Mouse (Mus musculus) fat pad, adult 2 months (tissue): Measurements from ENCODE around the gene Terf2.
"Not testable (repeated sequence)": the region's sequence is repeated elsewhere in the genome, so short reads cannot be mapped to it uniquely, and the experiment has no call there.

ENCODE experiments used
- DNase-seq: peaks from one replicate; pipeline ENCODE4 v3.0.0-alpha.2; 2011; ENCODE audit warnings: low read depth, low spot score; ENCODE audit errors: extremely low read depth

The Terf2 gene

DNA sequence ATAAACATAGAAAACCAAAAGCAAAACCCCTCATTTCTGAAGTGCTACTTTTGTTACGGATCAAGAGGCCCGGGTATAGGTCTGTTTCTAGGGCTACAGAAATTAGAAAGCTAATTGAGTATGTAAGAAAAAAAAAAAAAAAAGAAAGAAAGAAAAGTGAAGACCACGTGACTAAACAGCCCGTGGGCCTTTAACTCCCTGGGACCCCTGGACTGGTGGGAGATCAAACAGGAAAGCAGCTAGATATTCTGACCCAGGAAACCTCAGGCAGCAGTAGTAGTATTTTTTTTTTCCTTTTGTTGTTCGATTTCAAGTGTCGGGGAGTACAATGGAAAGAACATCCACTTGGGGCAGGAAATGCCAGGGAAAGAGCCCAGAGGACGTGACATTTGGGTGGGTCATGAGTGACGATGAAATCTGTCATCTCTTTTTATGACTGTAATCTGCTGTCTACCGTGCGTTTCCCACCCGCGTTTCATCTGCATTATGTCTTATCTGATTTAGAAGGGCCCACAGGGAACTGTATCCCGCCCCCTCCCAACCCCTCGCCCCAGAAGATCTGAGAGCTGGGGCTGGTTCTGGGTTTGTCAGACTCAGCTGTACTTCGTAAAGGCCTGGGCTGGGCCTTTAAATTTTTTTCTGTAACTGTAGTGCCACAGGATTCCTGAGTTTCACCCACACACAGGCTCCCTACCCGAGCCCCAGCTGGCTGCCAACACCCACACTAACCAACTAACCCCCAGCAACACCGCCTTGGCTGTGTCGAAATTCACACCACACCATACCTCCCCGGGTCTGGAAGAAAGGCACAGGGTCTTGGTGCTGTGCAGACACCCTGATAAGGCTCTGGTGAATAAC, 18.0 kb upstream of the Terf2 start:
- DNase-seq = no peak

DNA sequence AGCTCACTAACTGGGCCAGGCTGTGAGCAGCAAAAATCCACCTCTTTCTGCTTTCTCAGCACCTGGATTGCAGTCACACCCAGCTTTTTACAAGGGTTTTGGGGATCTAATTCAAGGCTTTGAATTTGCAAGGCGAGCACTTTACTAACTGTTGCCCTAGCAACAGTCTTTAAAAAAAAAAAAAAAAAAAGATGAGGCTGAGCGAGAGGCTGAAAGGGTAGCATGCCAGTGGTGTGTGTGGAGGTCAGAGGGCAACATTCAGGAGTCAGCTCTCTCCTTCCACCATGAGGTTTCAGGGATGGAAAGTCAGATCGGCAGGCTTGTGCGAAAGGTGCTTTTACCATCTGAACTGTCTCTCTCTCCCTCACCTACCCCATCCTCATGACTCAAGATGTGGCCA, 16.9 kb upstream of the Terf2 start:
- DNase-seq = no peak

DNA sequence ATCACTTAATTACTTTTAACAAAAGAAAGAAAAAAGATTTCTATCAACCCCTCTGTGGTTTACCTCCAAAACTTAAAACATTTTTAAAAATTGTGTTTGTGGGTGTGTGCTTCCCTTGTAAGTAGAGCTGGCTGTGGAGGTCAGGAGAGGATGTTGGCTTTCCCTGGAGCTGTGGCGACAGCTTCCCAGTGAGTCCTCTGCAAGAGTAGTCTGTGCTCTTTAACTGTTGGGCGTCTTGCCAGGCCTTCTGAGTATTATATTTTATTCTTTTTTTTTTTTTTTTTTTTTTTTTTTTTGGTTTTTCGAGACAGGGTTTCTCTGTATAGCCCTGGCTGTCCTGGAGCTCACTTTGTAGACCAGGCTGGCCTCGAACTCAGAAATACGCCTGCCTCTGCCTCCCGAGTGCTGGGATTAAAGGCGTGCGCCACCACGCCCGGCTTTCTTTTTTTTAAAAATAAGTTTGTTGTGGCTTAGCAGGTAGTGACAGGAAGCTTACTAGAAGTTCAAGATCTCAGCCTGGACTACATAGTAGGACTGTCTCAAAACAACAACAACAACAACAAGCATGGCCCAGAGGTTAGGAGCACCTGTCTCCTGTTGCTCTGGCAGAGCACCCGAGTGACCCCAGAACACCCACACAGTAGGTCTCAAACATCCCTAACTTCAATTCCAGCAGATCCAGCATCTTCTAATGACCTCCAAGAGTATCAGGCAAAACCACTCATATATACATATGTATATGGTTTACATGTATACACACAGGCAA, 15.2 kb upstream of the Terf2 start:
- no peak for DNase-seq

DNA sequence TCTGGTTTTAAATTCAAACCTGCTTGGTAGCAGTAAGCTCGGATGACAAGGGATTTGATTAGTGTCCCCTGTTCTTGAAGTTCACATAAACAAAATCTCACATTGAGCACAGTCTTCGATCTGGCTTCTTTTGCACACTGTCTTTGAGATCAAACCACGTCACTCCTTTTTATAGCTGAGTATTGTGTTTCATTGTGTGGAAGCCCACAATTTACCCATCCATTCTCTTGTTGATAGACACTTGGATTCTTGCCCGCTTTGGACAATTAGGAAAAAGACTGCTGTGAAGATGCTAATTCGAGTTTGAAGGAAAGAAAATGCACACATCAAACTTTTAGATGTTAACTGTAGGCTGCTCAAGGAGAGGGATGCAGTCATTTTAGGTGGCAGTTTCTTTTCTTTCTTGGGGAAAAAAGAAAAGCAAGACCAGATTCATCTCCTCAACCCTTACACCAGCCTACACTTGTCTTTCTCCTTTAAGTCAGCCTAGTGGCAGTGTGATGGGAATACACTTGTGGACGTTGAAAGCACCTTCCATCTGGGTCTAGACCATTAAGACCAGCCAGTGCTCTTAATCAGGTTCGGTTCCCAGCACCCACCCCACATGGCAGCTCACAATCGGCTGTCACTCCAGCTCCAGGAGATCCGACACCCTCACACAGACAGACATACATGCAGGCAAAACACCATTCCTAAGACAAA, 14.4 kb upstream of the Terf2 start:
- DNase-seq = no peak

GRCm38 (mm10) chr8:107109816-107110435, 13.6 kb upstream of the Terf2 start:
- DNase-seq = no peak

GRCm38 (mm10) chr8:107108978-107109720, 12.8 kb upstream of the Terf2 start:
- DNase-seq = no peak

DNA sequence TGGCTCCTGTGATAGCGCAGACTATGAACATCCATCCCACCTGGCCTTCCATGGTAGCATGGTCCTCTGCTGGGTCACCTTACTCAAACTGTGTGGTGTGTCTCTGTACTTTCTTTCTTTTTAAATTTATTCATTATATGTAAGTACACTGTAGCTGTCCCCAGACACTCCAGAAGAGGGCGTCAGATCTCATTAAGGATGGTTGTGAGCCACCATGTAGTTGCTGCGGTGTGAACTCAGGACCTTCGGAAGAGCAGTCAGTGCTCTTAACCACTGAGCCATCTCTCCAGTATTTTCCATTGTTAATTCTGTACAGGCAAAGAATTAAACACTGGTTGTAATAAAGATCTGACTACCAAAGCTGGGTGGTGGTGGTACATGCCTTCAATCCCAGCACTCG, 11.7 kb upstream of the Terf2 start:
- DNase-seq = not testable (repeated sequence)

DNA sequence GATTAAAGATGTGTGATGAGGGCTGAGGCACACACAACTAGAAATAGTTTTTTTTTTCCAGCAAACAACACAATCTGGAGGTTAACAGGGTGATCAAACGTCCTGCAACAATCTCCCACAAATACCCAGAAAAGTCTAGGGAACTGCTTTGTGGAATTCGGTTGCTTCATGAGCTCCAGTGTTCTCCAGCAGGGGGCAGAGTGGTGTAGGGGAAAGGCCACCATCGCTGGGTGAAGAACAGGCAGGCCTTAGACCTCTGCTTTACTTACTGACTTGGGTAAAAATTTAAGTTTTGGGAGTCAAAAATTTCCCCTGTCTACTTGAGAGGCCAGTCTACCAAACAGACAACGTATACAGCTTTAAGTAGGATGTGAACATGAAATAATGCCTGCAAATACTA, 8.2 kb upstream of the Terf2 start:
- no peak for DNase-seq

GRCm38 (mm10) chr8:107100635-107101034, 4.3 kb upstream of the Terf2 start:
- DNase-seq = no peak

DNA sequence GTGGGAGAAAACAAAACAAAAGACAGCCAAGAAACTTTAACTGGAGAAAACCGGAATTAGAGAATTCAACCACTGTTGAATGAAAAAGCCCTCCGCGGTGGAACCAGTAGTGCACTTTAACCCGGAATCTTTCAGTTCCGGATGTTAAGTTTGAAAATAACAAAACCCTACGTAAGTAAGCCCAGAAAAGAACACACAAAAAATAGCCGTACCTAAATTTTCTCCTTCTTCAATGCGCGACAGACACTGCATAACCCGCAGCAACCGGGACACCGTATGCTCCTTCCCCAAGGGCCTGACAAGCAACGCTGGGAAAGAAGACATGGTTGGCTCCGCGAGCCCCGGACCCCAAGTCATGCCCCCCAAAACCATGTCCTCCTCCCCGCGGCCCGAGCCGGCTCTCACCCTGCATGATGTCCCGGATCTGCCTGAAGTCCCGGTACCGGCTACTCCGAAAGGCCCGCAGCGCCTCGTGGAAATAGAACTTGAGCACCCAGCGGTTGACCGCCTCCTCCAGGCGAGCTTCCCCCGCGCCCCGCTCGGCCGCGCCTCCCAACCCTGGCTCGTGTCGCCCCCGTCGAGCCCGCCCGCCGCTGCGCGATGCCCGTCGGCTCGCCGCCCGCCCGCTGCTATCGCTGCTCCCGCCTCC, 506 bp downstream of the Terf2 start:
- no peak for DNase-seq

- DNase-seq = no peak
Observed at GRCm38 (mm10) chr8:107090531-107090930, 5.8 kb downstream of the Terf2 start.

DNA sequence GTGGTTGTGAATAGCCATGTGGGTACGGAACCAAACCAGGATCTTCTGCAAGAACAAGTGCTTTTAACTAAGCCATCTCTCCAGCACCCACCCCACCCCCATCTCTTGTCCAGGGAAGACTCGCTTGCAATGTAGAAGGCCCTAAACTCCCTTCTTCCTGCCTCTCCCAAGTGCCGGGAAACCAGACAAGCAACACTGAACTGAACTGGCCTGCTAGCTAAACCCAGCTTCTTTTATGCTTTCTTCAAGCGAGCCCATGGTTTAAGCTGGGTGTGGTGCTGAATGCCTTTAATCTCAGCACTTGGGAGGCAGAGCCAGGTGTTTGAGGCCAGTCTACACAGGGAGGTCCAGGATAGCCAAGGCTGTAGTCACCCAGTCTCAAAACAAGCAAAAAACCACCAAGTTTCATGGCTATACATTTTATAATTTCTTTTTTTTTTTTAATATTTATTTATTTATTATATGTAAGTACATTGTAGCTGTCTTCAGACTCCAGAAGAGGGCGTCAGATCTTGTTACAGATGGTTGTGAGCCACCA, 7.8 kb downstream of the Terf2 start:
- no peak for DNase-seq

- no peak for DNase-seq
Observed at GRCm38 (mm10) chr8:107086018-107086417, 10.3 kb downstream of the Terf2 start.

DNA sequence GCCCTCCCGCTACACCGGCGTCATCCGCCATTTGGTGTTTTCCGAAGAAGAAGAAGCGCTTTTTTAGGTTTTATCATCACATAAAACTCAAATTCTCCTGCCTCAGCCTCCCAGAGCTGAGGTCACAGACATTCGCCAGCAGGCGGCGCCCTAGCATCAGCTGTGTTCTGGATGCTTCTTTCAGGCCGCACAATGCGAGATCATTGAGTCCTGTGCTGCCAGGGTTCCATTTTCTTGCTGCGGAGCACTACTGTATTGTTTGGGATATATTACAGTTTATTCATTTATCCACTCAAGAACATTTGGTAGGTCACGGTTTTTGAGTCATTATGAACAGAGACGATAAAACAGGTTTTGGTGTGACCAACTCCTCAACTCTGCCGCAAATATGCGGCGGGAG, 11.0 kb downstream of the Terf2 start:
- DNase-seq = no peak

GRCm38 (mm10) chr8:107076239-107076888, 20.0 kb downstream of the Terf2 start:
- DNase-seq = no peak

GRCm38 (mm10) chr8:107074128-107074527, 22.2 kb downstream of the Terf2 start:
- DNase-seq = no peak

- no peak for DNase-seq
Observed at GRCm38 (mm10) chr8:107073706-107074105, 22.6 kb downstream of the Terf2 start.

DNA sequence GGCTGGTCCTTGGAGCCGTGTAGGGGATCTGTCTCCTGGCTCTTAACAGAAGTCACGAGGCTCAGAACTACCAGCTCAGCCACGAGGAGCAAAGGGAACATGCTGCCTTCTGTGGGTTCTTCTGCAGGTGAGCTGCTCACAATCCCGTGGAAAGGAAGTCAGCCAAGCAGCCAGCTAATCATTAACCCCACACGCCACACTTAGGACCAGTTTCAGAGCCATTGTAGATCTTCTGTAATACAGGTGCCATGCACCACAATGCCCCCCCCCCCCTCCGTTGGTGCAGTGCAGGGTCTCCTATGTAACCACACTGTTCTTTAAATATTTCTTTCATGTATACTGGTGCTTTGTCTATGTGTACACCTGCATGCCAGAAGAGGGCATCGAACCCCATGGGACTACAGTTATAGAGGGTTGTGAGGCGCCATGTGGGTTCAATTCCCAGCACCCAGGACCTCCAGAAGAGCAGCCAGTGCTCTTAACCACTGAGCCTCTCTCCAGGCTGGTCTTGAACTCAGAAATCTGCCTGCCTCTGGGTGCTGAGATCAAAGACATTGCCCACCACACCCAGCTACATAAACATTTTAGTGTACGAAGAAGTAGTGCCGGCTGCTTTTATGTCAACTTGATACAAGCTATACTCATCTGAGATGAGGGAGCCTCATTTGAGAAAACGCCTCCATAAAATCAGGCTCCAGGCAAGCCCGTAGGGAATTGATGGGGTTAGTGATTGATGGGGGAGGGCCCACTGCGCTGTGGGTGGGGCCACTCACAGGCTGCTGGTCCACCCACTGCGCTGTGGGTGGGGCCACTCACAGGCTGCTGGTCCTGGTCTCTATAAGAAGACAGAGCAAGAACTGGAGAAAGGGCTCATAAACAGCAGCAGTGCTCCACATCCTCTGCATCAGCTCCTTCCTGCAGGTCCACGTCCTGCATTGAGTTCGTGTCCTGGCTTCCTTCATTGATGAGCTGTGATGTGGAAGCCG, 30.5 kb downstream of the Terf2 start, which contains the start of gene Tmed6:
Gene Tmed6, minus strand, starts transcription at position 134 of the 986 bp plus-strand sequence.
- no peak for DNase-seq
